Mouse (Mus musculus): ENCODE measurements at regions not wholly inside any gene's neighbourhood (a gene's known extent, or its start where the extent isn't known, plus 50 kb on each side); places are given as distances from the start of the nearest gene placed in this dataset.
"Not testable (repeated sequence)": the region's sequence is repeated elsewhere in the genome, so short reads cannot be mapped to it uniquely, and the experiment has no call there.

DNA sequence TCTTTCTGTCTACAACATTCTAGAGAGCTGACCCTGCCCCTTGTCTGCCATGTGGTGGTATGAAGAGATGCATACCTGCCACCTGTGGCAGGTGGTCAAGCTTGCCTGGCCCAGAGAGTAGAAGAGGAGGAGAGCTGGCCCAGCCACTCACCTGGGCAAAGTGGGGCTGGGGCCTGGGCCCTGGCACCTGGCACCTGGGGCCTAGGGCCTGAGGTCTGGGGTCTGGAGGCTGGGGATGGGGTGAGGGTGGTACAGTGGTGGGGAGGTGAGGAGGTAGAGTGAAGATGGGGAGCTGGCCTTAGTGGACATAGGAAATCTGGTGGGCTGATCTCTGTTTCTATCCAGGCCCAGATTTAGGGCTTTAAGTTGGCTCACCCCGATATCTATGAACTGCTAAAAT, 733.1 kb downstream of the Rab28 start:
- no peak overlapping the region for H3K9ac ChIP-seq (ENCODE audit: low read depth, low read length)
- no peaks in the 10 kb centered on the region for H3K36me3 ChIP-seq (ENCODE audit: control insufficient read depth, insufficient read depth, low read length)
- WGBS = 95% methylated on average over 1 of the region's 1 CpGs
- no peaks in the 10 kb centered on the region for H3K27me3 ChIP-seq (ENCODE audit: control insufficient read depth, insufficient read depth, low read depth, low read length)
- no peaks in the 10 kb centered on the region for H3K4me1 ChIP-seq (ENCODE audit: control insufficient read depth, insufficient read depth, low read length)
- no peak for ATAC-seq
- no peak overlapping the region for H3K4me3 ChIP-seq (ENCODE audit: low read depth, low read length)
- H3K27ac ChIP-seq (ENCODE audit: low read length) = no peak overlapping the region
- no peak overlapping the region for H3K4me2 ChIP-seq (ENCODE audit: low read length)
- H3K9me3 ChIP-seq (replicated peaks; ENCODE audit: control insufficient read depth, low read length, poor library complexity, severe bottlenecking) = no peaks in the 10 kb centered on the region

DNA sequence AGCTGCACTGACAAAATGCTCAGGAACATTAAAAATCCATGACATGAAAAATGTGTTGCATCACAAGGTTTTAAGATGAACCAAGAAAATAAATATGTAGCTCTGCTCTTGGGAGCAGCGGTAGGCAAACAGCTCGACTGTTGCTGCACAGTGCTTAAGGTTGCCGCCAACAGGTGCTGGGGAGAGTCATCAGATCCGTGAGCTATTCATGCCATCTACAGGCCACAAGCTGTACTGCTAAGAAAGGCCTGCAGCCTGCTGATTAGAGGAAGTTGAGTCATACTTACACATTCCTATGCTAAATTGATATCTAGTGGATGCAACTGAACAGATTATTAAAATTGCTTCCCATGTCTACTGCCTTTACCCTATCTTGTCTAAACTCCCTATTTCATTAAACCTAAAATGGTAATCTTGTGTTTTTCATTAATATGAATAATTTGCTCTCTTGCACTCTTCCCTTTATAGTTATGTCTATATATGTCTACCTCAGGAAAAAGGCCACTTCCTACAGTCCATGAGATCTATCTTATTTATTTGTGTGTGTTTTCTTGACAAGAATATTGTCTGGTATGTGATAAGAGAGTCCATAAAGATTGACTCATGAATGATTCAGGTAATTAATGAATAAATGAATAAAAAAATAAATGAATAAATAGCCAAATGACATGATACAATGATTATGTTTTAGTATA, 754.9 kb downstream of the Rab28 start:
- ATAC-seq = peak; percentile 98
- Histone ChIP-seq H3K9ac (ENCODE audit: low read depth, low read length) (no peak overlapping the region), H3K9me3 (replicated peaks; ENCODE audit: control insufficient read depth, low read length, poor library complexity, severe bottlenecking) (no peaks in the 10 kb centered on the region), H3K27me3 (ENCODE audit: control insufficient read depth, insufficient read depth, low read depth, low read length) (no peaks in the 10 kb centered on the region), H3K4me1 (ENCODE audit: control insufficient read depth, insufficient read depth, low read length) (no peaks in the 10 kb centered on the region), H3K36me3 (ENCODE audit: control insufficient read depth, insufficient read depth, low read length) (no peaks in the 10 kb centered on the region), H3K4me2 (ENCODE audit: low read length) (no peak overlapping the region), H3K27ac (ENCODE audit: low read length) (no peak overlapping the region), H3K4me3 (ENCODE audit: low read depth, low read length) (no peak overlapping the region)
- WGBS = 3% methylated on average over 4 of the region's 4 CpGs

DNA sequence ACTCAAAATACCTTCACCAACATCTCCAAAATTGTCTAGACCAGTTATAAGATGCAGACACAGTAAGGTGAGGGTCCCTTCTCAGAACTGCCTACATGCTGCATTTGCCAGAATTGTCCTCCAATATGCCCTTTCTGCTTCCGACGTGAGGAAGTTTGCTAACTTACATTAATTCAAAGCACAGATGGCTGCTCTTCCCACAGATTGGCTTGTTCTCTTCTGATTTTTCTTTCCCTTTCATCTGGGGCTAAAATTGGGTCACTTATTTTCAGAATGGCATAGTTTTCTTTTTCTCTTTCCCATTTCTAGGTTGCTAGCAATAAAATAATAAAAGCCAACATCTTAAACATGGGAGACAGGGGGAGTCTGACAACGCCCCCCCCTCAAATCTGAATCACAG, 778.8 kb downstream of the Rab28 start:
- Histone ChIP-seq H3K27me3 (ENCODE audit: control insufficient read depth, insufficient read depth, low read depth, low read length) (no peaks in the 10 kb centered on the region), H3K9me3 (replicated peaks; ENCODE audit: control insufficient read depth, low read length, poor library complexity, severe bottlenecking) (no peaks in the 10 kb centered on the region), H3K4me2 (ENCODE audit: low read length) (no peak overlapping the region), H3K4me1 (ENCODE audit: control insufficient read depth, insufficient read depth, low read length) (no peaks in the 10 kb centered on the region), H3K4me3 (ENCODE audit: low read depth, low read length) (no peak overlapping the region), H3K9ac (ENCODE audit: low read depth, low read length) (no peak overlapping the region), H3K36me3 (ENCODE audit: control insufficient read depth, insufficient read depth, low read length) (no peaks in the 10 kb centered on the region), H3K27ac (ENCODE audit: low read length) (no peak overlapping the region)
- WGBS = 75% methylated on average over 3 of the region's 3 CpGs
- no peak for ATAC-seq

DNA sequence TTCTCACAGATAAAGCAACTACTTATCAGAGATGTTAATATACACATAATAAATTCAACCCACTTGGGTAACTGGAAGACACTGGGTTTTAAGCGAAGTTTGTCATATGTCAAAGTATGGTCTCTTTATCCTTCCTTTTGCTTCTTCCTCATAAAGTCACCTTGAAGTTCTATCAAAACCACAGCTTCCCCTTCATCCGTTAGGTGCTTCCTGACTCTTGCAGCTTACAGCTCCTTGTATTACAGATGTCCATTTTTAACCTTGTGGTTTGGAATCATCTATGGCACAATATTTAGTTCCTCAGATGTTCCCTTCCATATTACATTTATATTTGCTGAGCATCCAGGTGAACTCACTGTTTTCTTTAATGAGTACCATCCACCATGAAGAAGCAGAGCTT, 787.0 kb downstream of the Rab28 start:
- Histone ChIP-seq H3K4me3 (ENCODE audit: low read depth, low read length) (no peak overlapping the region), H3K9ac (ENCODE audit: low read depth, low read length) (no peak overlapping the region), H3K36me3 (ENCODE audit: control insufficient read depth, insufficient read depth, low read length) (no peaks in the 10 kb centered on the region), H3K4me1 (ENCODE audit: control insufficient read depth, insufficient read depth, low read length) (no peaks in the 10 kb centered on the region), H3K9me3 (replicated peaks; ENCODE audit: control insufficient read depth, low read length, poor library complexity, severe bottlenecking) (no peaks in the 10 kb centered on the region), H3K4me2 (ENCODE audit: low read length) (no peak overlapping the region), H3K27me3 (ENCODE audit: control insufficient read depth, insufficient read depth, low read depth, low read length) (no peaks in the 10 kb centered on the region), H3K27ac (ENCODE audit: low read length) (no peak overlapping the region)
- WGBS = 96% methylated on average over 2 of the region's 2 CpGs
- ATAC-seq = no peak

DNA sequence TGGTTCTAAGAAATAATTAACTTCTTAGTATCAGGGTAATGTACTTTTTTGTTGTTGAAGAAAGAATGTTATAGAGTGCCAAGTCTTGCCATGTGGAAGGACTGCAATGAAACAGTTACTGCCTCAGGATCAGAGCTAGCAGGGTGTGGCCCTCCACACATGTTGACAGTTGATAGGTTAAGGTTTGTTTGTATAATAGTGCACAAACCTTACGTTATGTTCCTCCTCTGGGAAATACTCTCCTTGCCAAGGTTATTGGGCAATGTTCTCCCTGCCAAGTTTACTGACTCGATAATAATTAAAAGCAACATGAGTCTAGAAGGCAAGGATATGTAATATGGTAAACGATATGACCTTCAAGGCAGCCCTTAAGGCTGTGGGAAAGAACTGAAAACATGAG, 799.2 kb downstream of the Rab28 start:
- no peak overlapping the region for H3K9ac ChIP-seq (ENCODE audit: low read depth, low read length)
- 91% methylated on average over 3 of the region's 3 CpGs for WGBS
- no peak for ATAC-seq

DNA sequence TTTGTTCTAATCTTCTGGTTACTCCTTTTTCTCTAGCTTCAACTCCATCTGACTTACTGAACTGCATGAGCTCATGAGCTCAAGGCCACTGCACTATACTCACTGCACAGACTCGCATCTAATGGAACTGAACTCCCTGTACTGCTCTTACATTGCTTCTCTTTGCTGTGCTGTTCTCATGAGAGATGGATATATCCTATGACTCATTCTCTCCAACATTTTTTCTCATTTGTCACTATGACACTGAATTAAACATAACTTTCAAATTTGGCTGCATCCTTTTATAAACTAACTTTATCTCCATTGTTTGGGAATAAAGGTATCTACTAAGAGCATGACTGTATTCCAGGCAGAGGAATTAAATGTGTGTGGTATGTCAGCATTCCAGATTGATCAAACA, 806.2 kb downstream of the Rab28 start:
- no peak overlapping the region for H3K9ac ChIP-seq (ENCODE audit: low read depth, low read length)
- 84% methylated on average over 1 of the region's 1 CpGs for WGBS
- H3K4me2 ChIP-seq (ENCODE audit: low read length) = no peak overlapping the region
- H3K4me1 ChIP-seq (ENCODE audit: control insufficient read depth, insufficient read depth, low read length) = no peaks in the 10 kb centered on the region
- H3K36me3 ChIP-seq (ENCODE audit: control insufficient read depth, insufficient read depth, low read length) = no peaks in the 10 kb centered on the region
- H3K9me3 ChIP-seq (replicated peaks; ENCODE audit: control insufficient read depth, low read length, poor library complexity, severe bottlenecking) = no peaks in the 10 kb centered on the region
- H3K4me3 ChIP-seq (ENCODE audit: low read depth, low read length) = no peak overlapping the region
- H3K27ac ChIP-seq (ENCODE audit: low read length) = no peak overlapping the region
- ATAC-seq = no peak
- H3K27me3 ChIP-seq (ENCODE audit: control insufficient read depth, insufficient read depth, low read depth, low read length) = no peaks in the 10 kb centered on the region

More for the DNA sequence above, 799.2 kb downstream of the Rab28 start:
- Histone ChIP-seq H3K36me3 (ENCODE audit: control insufficient read depth, insufficient read depth, low read length) (no peaks in the 10 kb centered on the region), H3K27me3 (ENCODE audit: control insufficient read depth, insufficient read depth, low read depth, low read length) (no peaks in the 10 kb centered on the region), H3K4me1 (ENCODE audit: control insufficient read depth, insufficient read depth, low read length) (no peaks in the 10 kb centered on the region), H3K27ac (ENCODE audit: low read length) (no peak overlapping the region), H3K4me2 (ENCODE audit: low read length) (no peak overlapping the region), H3K4me3 (ENCODE audit: low read depth, low read length) (no peak overlapping the region), H3K9me3 (replicated peaks; ENCODE audit: control insufficient read depth, low read length, poor library complexity, severe bottlenecking) (no peaks in the 10 kb centered on the region)

DNA sequence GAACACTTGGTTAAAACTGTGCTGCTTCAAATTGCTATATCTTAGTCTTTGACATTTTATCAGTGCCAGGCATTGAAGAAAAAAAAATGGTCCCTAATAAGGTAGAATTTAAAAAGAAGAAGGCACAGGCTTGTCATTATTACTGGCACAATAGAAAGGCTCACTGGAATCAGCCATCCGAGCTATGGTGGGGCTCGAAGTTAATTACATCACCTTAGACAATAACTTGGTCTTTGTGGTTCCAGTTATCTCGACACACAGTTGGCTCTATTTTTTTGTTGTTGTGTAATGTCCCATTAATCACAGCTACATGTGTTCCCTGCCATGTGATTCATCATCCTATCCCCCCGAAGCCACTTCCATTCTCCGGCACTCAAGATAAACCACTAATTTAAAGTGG, 825.1 kb downstream of the Rab28 start:
- H3K9ac ChIP-seq (ENCODE audit: low read depth, low read length) = no peak overlapping the region
- no peaks in the 10 kb centered on the region for H3K4me1 ChIP-seq (ENCODE audit: control insufficient read depth, insufficient read depth, low read length)
- no peak overlapping the region for H3K27ac ChIP-seq (ENCODE audit: low read length)
- H3K4me3 ChIP-seq (ENCODE audit: low read depth, low read length) = no peak overlapping the region
- H3K9me3 ChIP-seq (replicated peaks; ENCODE audit: control insufficient read depth, low read length, poor library complexity, severe bottlenecking) = no peaks in the 10 kb centered on the region
- H3K4me2 ChIP-seq (ENCODE audit: low read length) = no peak overlapping the region
- ATAC-seq = no peak
- no peaks in the 10 kb centered on the region for H3K36me3 ChIP-seq (ENCODE audit: control insufficient read depth, insufficient read depth, low read length)
- no peaks in the 10 kb centered on the region for H3K27me3 ChIP-seq (ENCODE audit: control insufficient read depth, insufficient read depth, low read depth, low read length)
- WGBS = 63% methylated on average over 5 of the region's 5 CpGs

DNA sequence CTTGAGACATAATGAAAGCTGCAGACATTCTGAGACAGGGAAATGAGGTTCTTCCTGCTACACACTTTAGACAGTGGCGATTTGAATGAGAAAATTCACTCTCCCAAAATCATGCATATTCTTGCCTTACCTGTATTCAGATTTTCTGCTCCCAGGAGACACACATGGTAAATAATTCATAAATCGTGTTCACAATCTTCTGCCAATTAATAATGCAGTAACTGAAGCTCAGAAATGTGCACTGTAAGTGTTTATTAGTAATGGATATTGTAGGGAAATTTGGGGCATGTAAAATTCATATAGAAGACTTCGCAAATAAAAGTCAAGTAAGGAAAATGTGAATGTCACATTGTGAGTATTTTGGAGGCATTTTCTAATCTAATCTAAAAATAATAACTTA, 830.2 kb downstream of the Rab28 start:
- no peak overlapping the region for H3K27ac ChIP-seq (ENCODE audit: low read length)
- no peaks in the 10 kb centered on the region for H3K9me3 ChIP-seq (replicated peaks; ENCODE audit: control insufficient read depth, low read length, poor library complexity, severe bottlenecking)
- H3K4me1 ChIP-seq (ENCODE audit: control insufficient read depth, insufficient read depth, low read length) = no peaks in the 10 kb centered on the region
- no peaks in the 10 kb centered on the region for H3K36me3 ChIP-seq (ENCODE audit: control insufficient read depth, insufficient read depth, low read length)
- no peak overlapping the region for H3K9ac ChIP-seq (ENCODE audit: low read depth, low read length)
- no peak overlapping the region for H3K4me2 ChIP-seq (ENCODE audit: low read length)
- no peaks in the 10 kb centered on the region for H3K27me3 ChIP-seq (ENCODE audit: control insufficient read depth, insufficient read depth, low read depth, low read length)
- peak; percentile 68 for ATAC-seq
- H3K4me3 ChIP-seq (ENCODE audit: low read depth, low read length) = no peak overlapping the region
- WGBS = 67% methylated on average over 3 of the region's 3 CpGs

DNA sequence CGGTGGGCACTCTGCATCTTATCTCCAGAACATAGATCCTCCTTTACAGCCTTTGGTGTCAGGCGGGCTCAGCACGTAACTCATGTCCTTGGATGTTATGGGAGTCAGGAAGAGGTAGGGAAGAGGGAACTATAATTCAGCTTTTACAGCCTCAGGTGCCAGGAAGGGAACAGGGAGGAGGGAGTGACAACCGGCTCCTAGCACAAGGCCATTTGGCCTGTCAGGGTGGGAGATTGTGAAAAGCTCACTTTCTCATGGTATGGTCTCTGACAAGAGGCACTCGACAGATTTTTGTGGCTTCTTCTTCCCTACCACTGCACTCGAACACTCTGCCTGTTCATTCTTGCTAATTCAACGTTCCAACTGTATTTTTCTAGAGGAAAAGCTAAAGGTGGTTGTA, 845.6 kb downstream of the Rab28 start:
- H3K4me3 ChIP-seq (ENCODE audit: low read depth, low read length); ATAC-seq; H3K4me2 ChIP-seq (ENCODE audit: low read length); H3K9me3 ChIP-seq (replicated peaks; ENCODE audit: control insufficient read depth, low read length, poor library complexity, severe bottlenecking); H3K27me3 ChIP-seq (ENCODE audit: control insufficient read depth, insufficient read depth, low read depth, low read length); H3K9ac ChIP-seq (ENCODE audit: low read depth, low read length); H3K27ac ChIP-seq (ENCODE audit: low read length); H3K36me3 ChIP-seq (ENCODE audit: control insufficient read depth, insufficient read depth, low read length); H3K4me1 ChIP-seq (ENCODE audit: control insufficient read depth, insufficient read depth, low read length): not testable (repeated sequence)
- 96% methylated on average over 7 of the region's 7 CpGs for WGBS
